Mouse (Mus musculus) MEL-GATA-1-ER (cell line): ENCODE data around the gene Iba57.

Source experiments
- DNase-seq: peaks from one replicate; pipeline ENCODE4 v3.0.0-alpha.2; 2012; ENCODE audit warnings: low read depth; ENCODE audit errors: extremely low read depth

Gene Iba57

DNA sequence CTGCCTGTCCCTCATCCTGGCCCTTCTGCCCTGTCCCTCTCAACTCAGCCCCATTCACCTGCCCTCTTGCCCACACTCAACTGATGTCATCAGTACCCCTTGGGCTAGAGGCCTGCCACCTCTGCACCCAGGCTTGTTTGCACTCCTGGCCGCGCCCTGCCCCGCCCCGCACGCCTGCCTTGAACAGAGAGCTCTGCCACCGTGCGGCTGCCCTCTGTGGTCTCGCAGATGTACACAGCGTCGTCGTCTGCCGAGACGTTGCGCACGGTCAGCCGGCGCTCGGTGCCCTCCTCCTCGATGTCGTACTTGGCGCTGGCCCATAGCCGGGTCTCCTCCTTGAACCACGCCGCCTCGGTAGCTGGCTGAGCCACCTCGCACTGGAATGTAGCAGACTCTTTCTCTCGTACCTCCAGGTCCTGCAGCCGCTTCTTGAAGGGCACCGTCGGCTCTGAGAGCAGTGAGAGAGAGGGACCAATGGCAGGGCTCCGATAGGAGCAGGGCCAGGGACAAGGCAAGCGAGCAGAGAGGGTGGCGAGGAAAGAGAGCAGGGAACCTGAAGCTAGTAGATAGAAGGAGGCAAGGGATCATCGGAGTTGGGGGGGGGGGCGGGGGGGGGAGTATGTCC is 29.1 kb downstream of the Iba57 start:
- no peak for DNase-seq

DNA sequence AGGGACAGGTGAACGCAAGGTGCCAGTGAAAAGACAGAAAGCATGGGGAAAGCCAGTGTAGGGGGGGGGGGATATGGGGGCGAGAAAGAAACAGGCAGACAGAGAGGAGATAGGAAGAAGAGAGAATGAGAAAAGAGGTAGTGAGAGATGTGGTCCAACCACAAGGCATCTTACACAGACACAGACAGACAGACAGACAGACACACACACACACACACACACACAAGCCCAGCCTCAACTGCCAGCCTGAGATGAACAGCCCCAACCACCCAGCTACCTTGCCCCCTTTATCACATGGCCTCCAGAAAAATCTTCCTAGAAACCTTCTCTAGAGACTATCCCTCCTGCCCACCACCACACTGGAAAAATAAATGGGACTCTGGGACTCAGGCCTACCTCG is 31.5 kb downstream of the Iba57 start:
- DNase-seq, result peak; percentile 20

DNA sequence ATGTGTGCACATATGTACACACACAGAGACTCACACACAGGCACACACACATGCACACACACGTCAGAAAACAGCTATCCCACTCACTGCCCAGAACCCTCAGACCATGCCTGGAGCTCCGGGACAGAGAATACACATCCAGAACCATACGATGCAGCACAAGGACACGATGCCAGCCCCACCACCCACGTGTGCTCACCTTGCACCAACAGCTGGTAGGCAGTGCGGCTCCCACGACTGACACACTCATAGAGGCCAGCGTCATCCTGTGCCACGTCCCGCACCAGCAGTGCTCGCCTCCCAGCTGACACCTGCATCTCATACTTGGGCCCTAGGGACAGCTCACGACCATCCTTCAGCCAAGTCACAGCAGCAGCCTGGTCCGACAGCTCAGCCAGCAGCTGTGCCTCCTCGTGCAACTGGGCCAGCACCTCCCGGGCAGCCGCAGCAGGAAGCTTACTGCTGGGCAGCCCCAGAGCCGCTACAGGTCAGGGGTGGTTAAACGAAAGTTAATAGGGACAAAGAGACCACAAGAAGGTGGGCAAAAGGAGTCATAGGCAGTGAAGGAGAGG is 32.1 kb downstream of the Iba57 start:
- DNase-seq, result peak; percentile 9

DNA sequence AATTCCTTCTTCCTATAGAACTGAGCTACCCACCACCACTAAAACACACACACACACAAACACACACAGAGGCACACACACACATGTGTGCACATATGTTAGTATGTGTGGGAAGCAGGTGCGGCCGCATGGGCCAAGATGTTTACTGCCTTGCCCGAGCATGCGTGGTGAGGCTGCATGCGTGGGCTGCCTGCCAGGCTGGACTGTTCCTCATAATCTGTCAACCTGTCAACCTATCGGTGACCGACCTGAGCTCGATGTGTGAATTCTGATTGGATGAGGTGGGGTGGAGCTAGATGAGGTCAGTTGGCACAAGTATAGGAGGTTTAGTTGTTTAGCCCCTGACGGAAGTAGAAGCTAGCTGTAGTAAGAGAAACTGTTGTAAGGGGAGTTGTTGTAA is 32.8 kb downstream of the Iba57 start:
- DNase-seq, result peak; percentile 73

DNA sequence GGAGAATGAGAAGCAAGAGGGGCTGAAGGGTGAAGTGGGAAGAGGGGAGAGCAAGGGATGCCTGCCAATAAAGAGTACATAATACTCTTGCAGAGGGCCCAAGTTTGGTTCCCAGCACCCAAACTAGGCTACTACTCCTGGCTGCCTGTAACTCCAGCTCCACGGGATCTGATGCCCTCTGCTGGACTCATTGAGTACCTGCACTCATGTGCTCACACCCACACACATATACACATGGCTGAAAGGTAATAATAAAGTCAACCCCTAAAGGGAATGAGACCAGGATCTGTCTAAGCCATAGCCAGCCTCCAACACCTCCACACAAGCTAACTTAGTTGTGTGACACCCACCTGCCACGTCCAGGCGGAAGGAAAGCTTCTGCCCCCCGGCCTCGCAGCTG is 57.6 kb downstream of the Iba57 start:
- DNase-seq, result no peak
